Mouse (Mus musculus) neural tube, embryonic 15.5 days (tissue): ENCODE measurements at regions not wholly inside any gene's neighbourhood (a gene's known extent, or its start where the extent isn't known, plus 50 kb on each side); places are given as distances from the start of the nearest gene placed in this dataset.

Source experiments
- ATAC-seq: fragments of 200-750 bp; cut with Nextera tagmentation; 2 replicates; pipeline ENCODE4 v1.8.0; 2017; ENCODE audit warnings: mild to moderate bottlenecking, moderate TSS enrichment, moderate library complexity; ENCODE audit not compliant: low FRiP score
- H3K27ac ChIP-seq: fragments of 300-500 bp; sonication (generic); replicated peaks from 2 replicates; pipeline ENCODE4 v1.5.1; 2015; ENCODE audit warnings: mild to moderate bottlenecking, inconsistent platforms
- H3K27me3 ChIP-seq: fragments of 300-500 bp; sonication (generic); replicated peaks from 2 replicates; pipeline ENCODE4 v1.6.1; 2015; ENCODE audit warnings: inconsistent platforms
- H3K36me3 ChIP-seq: fragments of 300-500 bp; sonication (generic); 2 replicates; pipeline ENCODE4 v1.6.1; 2015; ENCODE audit warnings: inconsistent platforms
- H3K4me1 ChIP-seq: fragments of 300-500 bp; sonication (generic); 2 replicates; pipeline ENCODE4 v1.6.1; 2015; ENCODE audit warnings: inconsistent platforms
- H3K4me2 ChIP-seq: fragments of 300-500 bp; sonication (generic); 2 replicates; pipeline ENCODE4 v1.6.1; 2015; ENCODE audit warnings: inconsistent platforms, mild to moderate bottlenecking, moderate library complexity
- H3K4me3 ChIP-seq: fragments of 300-500 bp; sonication (generic); replicated peaks from 2 replicates; pipeline ENCODE4 v1.5.1; 2015; ENCODE audit warnings: mild to moderate bottlenecking, inconsistent platforms
- H3K9ac ChIP-seq: fragments of 300-500 bp; sonication (generic); replicated peaks from 2 replicates; pipeline ENCODE4 v1.6.1; 2015; ENCODE audit warnings: mild to moderate bottlenecking, inconsistent platforms
- H3K9me3 ChIP-seq: fragments of 300-500 bp; sonication (generic); replicated peaks from 2 replicates; pipeline ENCODE4 v1.6.1; 2016; ENCODE audit warnings: inconsistent platforms
- WGBS: fragments of 180-500 bp; shearing (Covaris S2); methylation state at CpG from one replicate; pipeline ENCODE4 v1.1.7; 2015; ENCODE audit warnings: mixed read lengths; 5-methylcytosine and 5-hydroxymethylcytosine counted together

DNA sequence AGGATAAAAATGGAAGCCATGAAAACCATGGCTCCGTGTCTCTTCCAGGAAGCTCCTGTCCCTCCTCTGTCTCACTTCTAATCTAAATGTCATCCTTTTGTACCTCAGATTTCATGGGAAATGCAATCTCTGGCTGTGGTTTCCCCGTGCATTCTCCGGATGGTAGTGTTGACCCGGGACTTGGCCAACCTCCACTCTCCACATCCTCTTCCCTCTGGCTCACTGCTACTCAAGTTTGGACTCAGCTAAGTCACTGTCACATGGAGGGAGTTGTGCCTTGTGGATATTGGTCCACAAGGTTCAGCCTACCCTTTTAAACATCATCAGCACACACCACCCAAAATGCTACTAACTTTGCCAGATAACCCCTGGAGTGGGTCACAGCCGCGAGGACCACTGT, 226.4 kb downstream of the Irs2 start:
- Histone ChIP-seq H3K9me3 (no peaks in the 10 kb centered on the region), H3K4me1 (no peaks in the 10 kb centered on the region), H3K27ac (no peak overlapping the region), H3K4me3 (no peak overlapping the region), H3K4me2 (no peak overlapping the region), H3K36me3 (no peaks in the 10 kb centered on the region), H3K27me3 (no peaks in the 10 kb centered on the region), H3K9ac (no peak overlapping the region)
- WGBS = 96% methylated on average over 6 of the region's 6 CpGs
- no peak for ATAC-seq

DNA sequence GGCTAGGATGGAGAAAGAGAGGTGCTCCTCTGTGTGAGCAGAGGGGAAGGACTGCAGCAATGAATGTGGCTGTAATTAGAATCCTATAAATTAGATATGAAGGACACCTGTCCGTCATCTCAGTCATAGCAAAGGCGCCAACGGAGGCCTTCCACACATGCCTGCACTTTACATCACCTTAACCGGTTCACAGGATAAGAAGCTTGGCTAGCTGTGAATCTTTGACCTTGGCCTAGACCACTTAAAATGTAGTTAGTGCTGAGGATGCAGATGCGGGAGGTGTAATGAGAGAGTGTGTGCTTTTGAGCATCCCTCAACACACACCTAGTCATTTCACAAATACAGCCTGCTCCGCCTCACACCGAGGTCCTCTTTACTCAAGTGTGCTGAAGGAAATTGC, 228.6 kb downstream of the Irs2 start:
- ATAC-seq = no peak
- Histone ChIP-seq H3K36me3 (no peaks in the 10 kb centered on the region), H3K4me2 (no peak overlapping the region), H3K9me3 (no peaks in the 10 kb centered on the region), H3K4me1 (no peaks in the 10 kb centered on the region), H3K4me3 (no peak overlapping the region), H3K9ac (no peak overlapping the region), H3K27me3 (no peaks in the 10 kb centered on the region), H3K27ac (no peak overlapping the region)
- WGBS = 92% methylated on average over 7 of the region's 7 CpGs

- Histone ChIP-seq H3K4me1 (no peaks in the 10 kb centered on the region), H3K36me3 (no peaks in the 10 kb centered on the region), H3K27ac (no peak overlapping the region), H3K27me3 (no peaks in the 10 kb centered on the region), H3K4me3 (no peak overlapping the region), H3K9me3 (no peaks in the 10 kb centered on the region), H3K9ac (no peak overlapping the region), H3K4me2 (no peak overlapping the region)
- ATAC-seq = no peak
- 69% methylated on average over 8 of the region's 8 CpGs for WGBS
Observed at GRCm38 (mm10) chr8:10775202-10776010, 232.9 kb downstream of the Irs2 start.

DNA sequence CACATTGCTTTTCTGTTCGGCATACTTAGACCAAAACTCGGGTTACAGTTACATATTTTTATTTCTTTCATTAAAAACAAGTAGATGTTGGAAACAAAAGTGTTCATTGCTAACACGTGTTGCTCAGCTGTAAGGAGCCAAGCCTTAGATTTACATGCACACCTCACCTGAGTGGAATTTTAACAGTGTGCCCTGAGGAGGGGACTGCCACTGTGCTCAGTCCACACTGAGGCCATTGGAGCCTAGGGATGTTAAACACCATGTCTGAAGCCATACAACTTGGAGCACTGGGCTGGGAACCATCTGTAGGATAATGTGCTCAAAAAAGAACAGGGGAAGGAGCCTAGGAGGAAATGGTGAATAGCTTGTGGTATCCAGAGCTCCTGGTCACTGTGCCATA, 233.5 kb downstream of the Irs2 start:
- ATAC-seq = no peak
- no peaks in the 10 kb centered on the region for H3K36me3 ChIP-seq
- no peaks in the 10 kb centered on the region for H3K4me1 ChIP-seq
- H3K27me3 ChIP-seq = no peaks in the 10 kb centered on the region
- WGBS = 92% methylated on average over 3 of the region's 3 CpGs
- no peak overlapping the region for H3K9ac ChIP-seq
- H3K4me3 ChIP-seq = no peak overlapping the region
- H3K4me2 ChIP-seq = no peak overlapping the region
- H3K27ac ChIP-seq = no peak overlapping the region
- no peaks in the 10 kb centered on the region for H3K9me3 ChIP-seq

DNA sequence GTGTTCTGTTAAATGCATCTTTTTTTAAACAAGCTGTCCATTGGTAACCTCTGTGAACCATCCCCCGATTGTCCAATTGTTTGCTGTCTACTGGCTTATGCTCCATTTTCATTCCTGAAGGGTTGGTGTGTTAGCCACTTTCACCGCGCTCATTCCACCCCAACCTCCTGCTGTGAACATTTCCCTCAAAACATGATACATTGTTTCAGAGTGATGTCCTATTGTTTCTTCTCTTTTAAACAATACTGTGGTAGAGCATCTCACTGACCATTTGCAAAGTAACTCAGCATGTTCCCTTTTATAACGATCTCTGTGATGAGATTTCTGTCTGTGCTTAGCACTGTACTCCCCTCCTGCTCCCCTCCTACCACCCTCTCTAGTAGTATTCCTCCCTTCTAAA, 240.1 kb downstream of the Irs2 start:
- H3K4me1 ChIP-seq = no peaks in the 10 kb centered on the region
- H3K27ac ChIP-seq = no peak overlapping the region
- H3K27me3 ChIP-seq = no peaks in the 10 kb centered on the region
- no peak for ATAC-seq
- no peak overlapping the region for H3K4me2 ChIP-seq
- WGBS = 65% methylated on average over 4 of the region's 4 CpGs
- H3K36me3 ChIP-seq = no peaks in the 10 kb centered on the region
- H3K4me3 ChIP-seq = no peak overlapping the region
- no peak overlapping the region for H3K9ac ChIP-seq
- H3K9me3 ChIP-seq = no peaks in the 10 kb centered on the region

GRCm38 (mm10) chr8:10763907-10764306, 244.4 kb downstream of the Irs2 start:
- Histone ChIP-seq H3K4me1 (peaks cover 16% of the 10 kb centered on the region), H3K27me3 (no peaks in the 10 kb centered on the region), H3K4me3 (no peak overlapping the region), H3K9ac (no peak overlapping the region), H3K4me2 (no peak overlapping the region), H3K36me3 (no peaks in the 10 kb centered on the region), H3K27ac (no peak overlapping the region), H3K9me3 (no peaks in the 10 kb centered on the region)
- ATAC-seq = no peak
- 84% methylated on average over 2 of the region's 2 CpGs for WGBS

GRCm38 (mm10) chr8:10761694-10762305, 246.5 kb downstream of the Irs2 start:
- no peaks in the 10 kb centered on the region for H3K36me3 ChIP-seq
- peaks cover 16% of the 10 kb centered on the region for H3K4me1 ChIP-seq
- no peak for ATAC-seq
- H3K9me3 ChIP-seq = no peaks in the 10 kb centered on the region
- WGBS = 21% methylated on average over 11 of the region's 11 CpGs
- H3K9ac ChIP-seq = no peak overlapping the region
- no peaks in the 10 kb centered on the region for H3K27me3 ChIP-seq
- H3K4me3 ChIP-seq = no peak overlapping the region
- H3K4me2 ChIP-seq = no peak overlapping the region
- H3K27ac ChIP-seq = peak overlapping the region; percentile 69; the same call in 1 of the 2 replicates

GRCm38 (mm10) chr8:10760851-10761693, 247.2 kb downstream of the Irs2 start:
- H3K27ac ChIP-seq = peak overlapping the region; percentile 69
- H3K9me3 ChIP-seq = no peaks in the 10 kb centered on the region
- H3K4me2 ChIP-seq = 0 out of 2 replicates have a peak overlapping the region, but pooled peaks have one; percentile 17
- WGBS = 12% methylated on average over 17 of the region's 17 CpGs
- no peaks in the 10 kb centered on the region for H3K27me3 ChIP-seq
- no peaks in the 10 kb centered on the region for H3K36me3 ChIP-seq
- H3K9ac ChIP-seq = no peak overlapping the region
- peak; percentile 76 for ATAC-seq
- no peak overlapping the region for H3K4me3 ChIP-seq
- peaks cover 16% of the 10 kb centered on the region for H3K4me1 ChIP-seq

DNA sequence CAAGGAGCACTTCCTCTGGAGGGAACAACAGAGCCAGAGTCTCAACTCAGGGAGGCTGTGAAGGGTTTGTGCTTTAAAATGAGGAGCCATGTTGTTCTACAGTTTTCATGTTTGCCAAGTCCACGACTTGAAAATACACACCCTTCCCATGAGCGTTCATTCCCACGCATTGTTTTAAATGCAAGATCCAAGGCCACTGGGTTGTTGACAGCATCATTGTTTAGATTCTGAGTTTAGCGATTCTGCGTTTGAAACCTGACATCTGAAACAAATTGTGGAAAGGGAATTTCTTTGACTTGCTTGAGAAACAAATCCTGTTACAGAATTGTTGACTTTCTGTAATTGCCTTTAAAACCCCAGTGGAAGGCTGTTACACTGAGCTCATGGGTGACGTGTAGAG, 248.0 kb downstream of the Irs2 start:
- WGBS = 54% methylated on average over 6 of the region's 6 CpGs
- Histone ChIP-seq H3K27me3 (no peaks in the 10 kb centered on the region), H3K4me3 (no peak overlapping the region), H3K4me2 (no peak overlapping the region), H3K27ac (0 out of 2 replicates have a peak overlapping the region, but pooled peaks have one; percentile 69), H3K4me1 (peaks cover 16% of the 10 kb centered on the region), H3K36me3 (no peaks in the 10 kb centered on the region), H3K9me3 (no peaks in the 10 kb centered on the region), H3K9ac (no peak overlapping the region)
- ATAC-seq = 0 out of 2 replicates have a peak, but pooled peaks have one; percentile 15

- Histone ChIP-seq H3K4me3 (no peak overlapping the region), H3K27me3 (no peaks in the 10 kb centered on the region), H3K9me3 (no peaks in the 10 kb centered on the region), H3K36me3 (no peaks in the 10 kb centered on the region), H3K4me2 (no peak overlapping the region), H3K27ac (no peak overlapping the region), H3K4me1 (peaks cover 16% of the 10 kb centered on the region), H3K9ac (no peak overlapping the region)
- no peak for ATAC-seq
- WGBS = 89% methylated on average over 4 of the region's 4 CpGs
Observed at GRCm38 (mm10) chr8:10758151-10758550, 250.1 kb downstream of the Irs2 start.

GRCm38 (mm10) chr8:10754986-10755308, 253.3 kb downstream of the Irs2 start:
- no peaks in the 10 kb centered on the region for H3K27me3 ChIP-seq
- no peaks in the 10 kb centered on the region for H3K36me3 ChIP-seq
- H3K4me3 ChIP-seq = no peak overlapping the region
- H3K9ac ChIP-seq = no peak overlapping the region
- 68% methylated on average over 4 of the region's 4 CpGs for WGBS
- no peak overlapping the region for H3K27ac ChIP-seq
- no peaks in the 10 kb centered on the region for H3K4me1 ChIP-seq
- no peak; the same call in 1 of the 2 replicates for ATAC-seq
- H3K9me3 ChIP-seq = no peaks in the 10 kb centered on the region
- H3K4me2 ChIP-seq = no peak overlapping the region
